Mouse (Mus musculus): ENCODE results near the gene Tnfaip6.

GRCm38 (mm10) chr2:52050823-52051222 lies 13.0 kb downstream of the Tnfaip6 start:
- TF ChIP-seq CTCF (IDR thresholded peaks at IDR 0.05; ENCODE audit: low read depth) (no peak), EP300 (IDR thresholded peaks at IDR 0.05; ENCODE audit: low read depth) (no peak)
